Mouse (Mus musculus) CH12.LX (cell line): ENCODE measurements around the gene Pde8a.

ENCODE experiments used
- BHLHE40 ChIP-seq: IDR thresholded peaks from 2 replicates; pipeline ENCODE4 v1.6.1; 2011; ENCODE audit warnings: mild to moderate bottlenecking, low read depth, low read length, improper control_type of control experiment
- CHD2 ChIP-seq: IDR thresholded peaks from 2 replicates; pipeline ENCODE4 v1.6.1; 2011; ENCODE audit warnings: low read length, improper control_type of control experiment
- CTCF ChIP-seq, 2 experiments: IDR thresholded peaks in 1 of 2; conservative IDR thresholded peaks in 1 of 2; 2 replicates each; pipeline ENCODE4 v1.5.1; 2011 to 2012; ENCODE audit warnings: low read depth in 2 of 2, low read length in 2 of 2, improper control_type of control experiment in 1 of 2, inconsistent platforms in 1 of 2, mild to moderate bottlenecking in 1 of 2, moderate library complexity in 1 of 2
- EP300 ChIP-seq: IDR thresholded peaks from 2 replicates; pipeline ENCODE4 v1.6.1; 2011; ENCODE audit warnings: low read length, improper control_type of control experiment
- MAFK ChIP-seq: IDR thresholded peaks from 2 replicates; pipeline ENCODE4 v1.6.1; 2011; ENCODE audit warnings: low read length, improper control_type of control experiment; ENCODE audit not compliant: insufficient replicate concordance
- MAX ChIP-seq: IDR thresholded peaks from 2 replicates; pipeline ENCODE4 v1.6.1; 2011; ENCODE audit warnings: low read length, improper control_type of control experiment
- POLR2A ChIP-seq: IDR thresholded peaks from 2 replicates; pipeline ENCODE4 v1.6.1; 2011; ENCODE audit warnings: low read depth, mild to moderate bottlenecking, improper control_type of control experiment, low read length
- UBTF ChIP-seq: IDR thresholded peaks from 2 replicates; pipeline ENCODE4 v1.6.1; 2012; ENCODE audit warnings: low read depth, mild to moderate bottlenecking, inconsistent platforms, low read length, improper control_type of control experiment, moderate library complexity
- USF1 ChIP-seq: IDR thresholded peaks from 2 replicates; pipeline ENCODE4 v1.6.1; 2014; ENCODE audit warnings: low read depth, mild to moderate bottlenecking, inconsistent platforms, low read length, improper control_type of control experiment
- ZKSCAN1 ChIP-seq: IDR thresholded peaks from 2 replicates; pipeline ENCODE4 v1.6.1; 2012; ENCODE audit warnings: low read depth, inconsistent platforms, low read length, improper control_type of control experiment, borderline replicate concordance
- ZMIZ1 ChIP-seq: IDR thresholded peaks from 2 replicates; pipeline ENCODE4 v1.6.1; 2012; ENCODE audit warnings: low read depth, mild to moderate bottlenecking, inconsistent platforms, low read length, improper control_type of control experiment

DNA sequence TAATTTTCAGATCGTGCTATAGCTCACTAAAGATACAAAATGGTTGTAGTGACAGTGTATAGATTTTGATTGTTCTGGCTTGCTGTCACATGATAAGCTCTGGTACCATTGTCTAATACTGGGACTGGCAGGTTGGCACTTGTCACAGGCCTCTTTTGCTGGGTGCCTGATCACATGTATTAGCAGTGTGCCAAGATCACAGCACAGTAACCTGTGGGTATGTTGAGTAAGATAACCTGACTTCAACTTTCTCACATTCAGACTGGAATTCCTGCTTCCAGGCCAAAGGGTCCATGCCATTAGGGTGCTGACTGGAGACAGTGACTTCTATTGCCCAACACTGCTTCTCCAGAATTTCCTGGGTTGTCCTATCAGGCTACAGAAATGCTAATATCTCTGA is 97.7 kb downstream of the Pde8a start:
- TF ChIP-seq USF1 (no peak), EP300 (no peak), POLR2A (no peak), CTCF (conservative IDR thresholded peaks at IDR 0.05 in 1 of 2, IDR thresholded peaks at IDR 0.05 in 1 of 2; ENCODE audit: low read depth in 2 of 2, low read length in 2 of 2) (no peak), ZKSCAN1 (no peak), BHLHE40 (no peak), MAX (no peak), CHD2 (no peak), MAFK (no peak), ZMIZ1 (no peak), UBTF (no peak)
